Mouse (Mus musculus) bone marrow, adult 2 months (tissue): ENCODE results near the gene Ly86.

Source experiments
- CTCF ChIP-seq: fragments of 200-500 bp; IDR thresholded peaks from 2 replicates; pipeline ENCODE4 v1.5.1; 2011; ENCODE audit warnings: low read length, control low read depth; ENCODE audit not compliant: control insufficient read depth, insufficient read depth
- POLR2A ChIP-seq: fragments of 200-500 bp; IDR thresholded peaks from 2 replicates; pipeline ENCODE4 v1.6.1; 2011; ENCODE audit warnings: low read depth, mild to moderate bottlenecking, control low read depth, low read length, borderline replicate concordance; ENCODE audit not compliant: control insufficient read depth

- TF ChIP-seq CTCF (no peak), POLR2A (no peak)
These were observed 97.0 kb downstream of the Ly86 start for GRCm38 (mm10) chr13:37442058-37442457.
